Mouse (Mus musculus) E14TG2a.4 (cell line): ENCODE measurements around the gene Kif1c.

Experiments used
- H3K27me3 ChIP-seq: 2 replicates; pipeline ENCODE4 v1.6.1; 2014; ENCODE audit warnings: low read length, control low read depth; ENCODE audit not compliant: insufficient read depth
- H3K36me3 ChIP-seq: 2 replicates; pipeline ENCODE4 v1.6.1; 2014; ENCODE audit warnings: low read length, control low read depth; ENCODE audit not compliant: insufficient read depth
- H3K4me1 ChIP-seq: replicated peaks from 2 replicates; pipeline ENCODE4 v1.6.1; 2014; ENCODE audit warnings: low read depth, low read length, control low read depth
- H3K4me3 ChIP-seq: replicated peaks from 2 replicates; pipeline ENCODE4 v1.5.1; 2014; ENCODE audit warnings: mild to moderate bottlenecking, low read length
- H3K9me3 ChIP-seq: 2 replicates; pipeline ENCODE4 v1.6.1; 2014; ENCODE audit warnings: low read length, control low read depth
- CTCF ChIP-seq: conservative IDR thresholded peaks from 2 replicates; pipeline ENCODE4 v1.5.1; 2014; ENCODE audit warnings: low read length
- NANOG ChIP-seq: IDR thresholded peaks from 2 replicates; pipeline ENCODE4 v1.6.1; 2014; ENCODE audit warnings: borderline replicate concordance, low read length, mixed read lengths
- POU5F1 ChIP-seq: IDR thresholded peaks from 2 replicates; pipeline ENCODE4 v1.6.1; 2014; ENCODE audit warnings: low read length, borderline replicate concordance

Kif1c gene

GRCm38 (mm10) chr11:70655571-70656455, 44.5 kb upstream of the Kif1c start:
- peaks cover 5% of the 10 kb centered on the region; the same call in 1 of the 2 replicates for H3K27me3 ChIP-seq
- H3K4me1 ChIP-seq, result peaks cover 70% of the 10 kb centered on the region
- TF ChIP-seq POU5F1, result no peak
- no peak for TF ChIP-seq NANOG
- TF ChIP-seq CTCF, result no peak
- H3K9me3 ChIP-seq, result peaks cover 30% of the 10 kb centered on the region
- H3K4me3 ChIP-seq, result peak overlapping the region; percentile 99
- H3K36me3 ChIP-seq, result peaks cover 34% of the 10 kb centered on the region

DNA sequence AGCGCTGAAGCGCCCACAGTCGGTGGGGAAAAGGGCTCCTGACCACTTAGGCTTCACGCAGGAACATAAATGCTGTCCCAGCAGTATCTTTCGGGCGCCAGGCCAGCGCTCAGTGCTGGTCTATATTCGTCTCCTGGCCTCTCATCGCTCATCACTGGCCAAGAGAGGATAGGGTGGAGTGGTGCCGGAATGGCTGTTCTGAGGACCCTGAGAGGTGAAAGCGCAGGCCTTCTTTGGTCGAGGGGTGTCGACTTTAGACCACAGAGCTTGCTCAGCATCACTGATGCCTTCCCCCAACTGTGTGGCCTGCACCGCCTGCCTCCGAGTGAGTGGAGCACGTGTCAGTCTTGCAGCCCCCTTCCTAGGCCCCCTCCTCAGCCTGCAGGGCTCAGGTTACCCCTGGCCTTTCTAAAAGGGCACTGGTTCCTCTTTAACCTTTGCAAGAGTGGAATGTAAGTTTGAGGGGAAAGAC, 43.9 kb upstream of the Kif1c start:
- TF ChIP-seq POU5F1, result no peak
- no peak for TF ChIP-seq NANOG
- no peak for TF ChIP-seq CTCF
- peak overlapping the region; percentile 99 for H3K4me3 ChIP-seq
- peaks cover 68% of the 10 kb centered on the region for H3K4me1 ChIP-seq
- H3K9me3 ChIP-seq, result peaks cover 23% of the 10 kb centered on the region
- H3K36me3 ChIP-seq, result peaks cover 32% of the 10 kb centered on the region
- H3K27me3 ChIP-seq, result peaks cover 5% of the 10 kb centered on the region; the same call in 1 of the 2 replicates

DNA sequence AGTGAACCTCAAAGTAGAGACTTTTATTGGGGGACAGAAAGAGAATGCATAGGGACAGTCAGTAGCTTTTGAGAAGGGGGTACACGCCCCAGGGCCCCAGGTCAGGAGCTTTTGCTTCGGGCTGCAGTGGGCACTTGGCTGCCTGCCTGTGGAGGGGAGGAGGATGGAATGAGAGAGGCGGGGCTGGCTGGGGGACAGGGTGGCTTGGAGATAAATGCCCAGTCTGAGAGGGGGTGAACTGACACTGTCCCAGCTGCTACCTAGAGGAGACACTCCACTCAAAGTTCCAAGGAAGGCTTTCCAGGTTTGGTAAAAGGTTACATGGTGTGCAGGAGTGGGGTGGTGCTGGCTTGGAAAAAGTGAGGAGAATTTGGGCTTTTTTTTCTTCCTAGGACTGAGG, 43.4 kb upstream of the Kif1c start, which contains the start of gene Eno3:
Eno3 (plus strand) TSS at position 239 of the 400 bp plus-strand sequence.
- H3K27me3 ChIP-seq, result peaks cover 5% of the 10 kb centered on the region; the same call in 1 of the 2 replicates
- H3K4me1 ChIP-seq, result peaks cover 64% of the 10 kb centered on the region
- H3K4me3 ChIP-seq, result peak within 1 kb of the TSS; percentile 99
- H3K36me3 ChIP-seq, result peaks cover 32% of the 10 kb centered on the region
- TF ChIP-seq NANOG (no peak), CTCF (no peak), POU5F1 (no peak)
- H3K9me3 ChIP-seq, result peaks cover 18% of the 10 kb centered on the region

- H3K4me3 ChIP-seq, result peak overlapping the region; percentile 26
- H3K4me1 ChIP-seq, result peaks cover 62% of the 10 kb centered on the region
- no peak for TF ChIP-seq POU5F1
- no peak for TF ChIP-seq NANOG
- no peak for TF ChIP-seq CTCF
- H3K27me3 ChIP-seq, result peaks cover 5% of the 10 kb centered on the region; the same call in 1 of the 2 replicates
- peaks cover 12% of the 10 kb centered on the region for H3K9me3 ChIP-seq
- peaks cover 32% of the 10 kb centered on the region for H3K36me3 ChIP-seq
Observed at GRCm38 (mm10) chr11:70657573-70657972, 42.8 kb upstream of the Kif1c start.

DNA sequence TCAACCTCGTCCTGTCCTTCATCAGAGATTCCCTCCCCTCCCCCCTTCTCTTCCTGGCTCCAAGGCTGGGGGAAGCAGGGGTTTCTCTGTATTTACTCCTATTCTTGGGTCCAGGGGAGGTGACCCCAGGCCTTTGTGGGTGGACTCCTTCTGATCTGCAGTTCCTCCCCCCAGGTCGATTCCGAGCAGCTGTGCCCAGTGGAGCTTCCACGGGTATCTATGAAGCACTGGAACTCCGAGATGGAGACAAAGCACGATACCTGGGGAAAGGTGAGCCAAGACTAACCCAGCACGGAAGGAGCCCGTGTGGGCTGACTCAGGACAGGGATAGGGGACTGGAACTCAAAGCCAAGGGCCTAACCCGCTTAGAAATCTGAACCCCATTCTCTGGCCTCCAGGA, 42.4 kb upstream of the Kif1c start:
- peaks cover 62% of the 10 kb centered on the region for H3K4me1 ChIP-seq
- peaks cover 32% of the 10 kb centered on the region for H3K36me3 ChIP-seq
- TF ChIP-seq POU5F1, result no peak
- TF ChIP-seq CTCF, result no peak
- no peak for TF ChIP-seq NANOG
- H3K27me3 ChIP-seq, result peaks cover 5% of the 10 kb centered on the region; the same call in 1 of the 2 replicates
- peaks cover 8% of the 10 kb centered on the region for H3K9me3 ChIP-seq
- H3K4me3 ChIP-seq, result peak overlapping the region; percentile 26

GRCm38 (mm10) chr11:70658521-70658920, 41.8 kb upstream of the Kif1c start:
- 0 out of 2 replicates have a peak overlapping the region, but pooled peaks have one; percentile 32 for H3K4me3 ChIP-seq
- peaks cover 3% of the 10 kb centered on the region for H3K9me3 ChIP-seq
- peaks cover 63% of the 10 kb centered on the region for H3K4me1 ChIP-seq
- peaks cover 32% of the 10 kb centered on the region for H3K36me3 ChIP-seq
- no peak for TF ChIP-seq NANOG
- no peak for TF ChIP-seq CTCF
- TF ChIP-seq POU5F1, result no peak
- H3K27me3 ChIP-seq, result peaks cover 5% of the 10 kb centered on the region; the same call in 1 of the 2 replicates

DNA sequence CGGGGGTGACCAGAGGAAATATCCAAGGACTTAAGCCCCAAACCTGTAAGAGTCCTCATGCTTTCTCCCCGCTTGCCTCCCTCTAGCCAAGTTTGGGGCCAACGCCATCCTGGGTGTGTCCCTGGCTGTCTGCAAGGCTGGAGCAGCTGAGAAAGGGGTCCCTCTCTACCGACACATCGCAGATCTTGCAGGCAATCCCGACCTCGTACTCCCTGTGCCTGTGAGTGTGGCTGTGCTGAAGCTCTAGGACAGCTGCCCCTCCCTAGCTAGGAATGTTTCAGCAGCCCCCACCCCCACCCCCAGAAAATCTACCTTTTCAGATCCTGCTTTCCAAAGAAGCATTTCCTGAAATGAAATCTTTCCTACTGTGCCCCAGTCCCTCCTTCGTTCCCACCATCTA, 41.4 kb upstream of the Kif1c start:
- Histone ChIP-seq H3K9me3 (no peaks in the 10 kb centered on the region), H3K36me3 (peaks cover 34% of the 10 kb centered on the region), H3K4me1 (peaks cover 63% of the 10 kb centered on the region), H3K27me3 (peaks cover 5% of the 10 kb centered on the region; the same call in 1 of the 2 replicates), H3K4me3 (0 out of 2 replicates have a peak overlapping the region, but pooled peaks have one; percentile 32)
- TF ChIP-seq CTCF, result no peak
- TF ChIP-seq NANOG, result no peak
- no peak for TF ChIP-seq POU5F1

DNA sequence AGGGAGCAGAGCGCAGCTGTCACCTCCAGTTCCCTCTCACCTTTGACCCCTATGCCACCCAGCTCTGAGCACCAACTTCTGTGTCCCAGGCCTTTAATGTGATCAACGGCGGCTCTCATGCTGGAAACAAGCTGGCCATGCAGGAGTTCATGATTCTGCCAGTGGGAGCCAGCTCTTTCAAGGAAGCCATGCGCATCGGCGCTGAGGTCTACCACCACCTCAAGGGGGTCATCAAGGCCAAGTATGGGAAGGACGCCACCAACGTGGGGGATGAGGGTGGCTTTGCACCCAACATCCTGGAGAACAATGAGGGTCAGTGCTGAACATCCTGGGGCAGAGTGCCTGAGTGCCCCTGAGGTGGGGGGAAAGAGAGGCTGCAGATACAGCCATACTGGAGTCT, 39.8 kb upstream of the Kif1c start:
- no peak for TF ChIP-seq NANOG
- Histone ChIP-seq H3K27me3 (peaks cover 5% of the 10 kb centered on the region; the same call in 1 of the 2 replicates), H3K36me3 (peaks cover 50% of the 10 kb centered on the region), H3K9me3 (peaks cover 5% of the 10 kb centered on the region; the same call in 1 of the 2 replicates), H3K4me1 (peaks cover 69% of the 10 kb centered on the region), H3K4me3 (no peak overlapping the region)
